Mouse (Mus musculus) ES-E14 (cell line): ENCODE data around the gene Cd109. TPM values are rescaled to one million over a fixed set of nuclear protein-coding genes. Genes with fewer than 3 reads are reported as not detected.

Experiments
- DNase-seq: peaks from one replicate; pipeline ENCODE4 v3.0.0-alpha.2; 2013; ENCODE audit warnings: low read depth, low spot score
- H3K27ac ChIP-seq: 2 replicates; pipeline ENCODE4 v1.5.1; 2012; ENCODE audit warnings: low read depth, mild to moderate bottlenecking, low read length, moderate library complexity, mixed read lengths; ENCODE audit not compliant: poor library complexity, insufficient read depth, severe bottlenecking
- H3K36me3 ChIP-seq: 2 replicates; pipeline ENCODE4 v1.6.1; 2012; ENCODE audit warnings: mild to moderate bottlenecking, low read length, moderate library complexity, mixed read lengths; ENCODE audit not compliant: control insufficient read depth, poor library complexity, insufficient read depth, severe bottlenecking
- H3K4me1 ChIP-seq, 2 experiments: fragments of 150-350 bp in 1 of 2; sonication (generic) in 1 of 2; 2 replicates each; pipeline ENCODE4 v1.6.1; 2012; ENCODE audit warnings: low read length in 2 of 2, mild to moderate bottlenecking in 1 of 2, mixed read lengths in 1 of 2; ENCODE audit not compliant: control insufficient read depth in 2 of 2, insufficient read depth in 2 of 2, poor library complexity in 1 of 2
- H3K4me3 ChIP-seq, 2 experiments: fragments of 150-350 bp in 1 of 2; sonication (generic) in 1 of 2; 2 replicates each; pipeline ENCODE4 v1.5.1; 2012; ENCODE audit warnings: low read length in 2 of 2, low read depth in 1 of 2, mild to moderate bottlenecking in 1 of 2, mixed read lengths in 1 of 2; ENCODE audit not compliant: insufficient read depth in 1 of 2, poor library complexity in 1 of 2, severe bottlenecking in 1 of 2
- H3K9ac ChIP-seq: 2 replicates; pipeline ENCODE4 v1.6.1; 2012; ENCODE audit warnings: low read depth, mild to moderate bottlenecking, low read length, mixed read lengths; ENCODE audit not compliant: poor library complexity, insufficient read depth, severe bottlenecking
- H3K9me3 ChIP-seq: fragments of 150-350 bp; sonication (generic); 2 replicates; pipeline ENCODE4 v1.6.1; 2012; ENCODE audit warnings: low read depth, mild to moderate bottlenecking, low read length; ENCODE audit not compliant: control insufficient read depth, insufficient read depth
- CHD2 ChIP-seq: IDR thresholded peaks from 2 replicates; pipeline ENCODE4 v1.6.1; 2014; ENCODE audit warnings: mild to moderate bottlenecking, low read depth, low read length, inconsistent platforms
- HCFC1 ChIP-seq: IDR thresholded peaks from 2 replicates; pipeline ENCODE4 v1.6.1; 2012; ENCODE audit warnings: low read length, inconsistent platforms, borderline replicate concordance; ENCODE audit not compliant: insufficient read depth
- MAFK ChIP-seq: IDR thresholded peaks from 2 replicates; pipeline ENCODE4 v1.6.1; 2014; ENCODE audit warnings: mild to moderate bottlenecking, low read depth, low read length, inconsistent platforms; ENCODE audit not compliant: insufficient read depth
- ZC3H11A ChIP-seq: IDR thresholded peaks from 2 replicates; pipeline ENCODE4 v1.6.1; 2012; ENCODE audit warnings: low read depth, mild to moderate bottlenecking, inconsistent platforms, low read length, borderline replicate concordance
- ZNF384 ChIP-seq: IDR thresholded peaks from 2 replicates; pipeline ENCODE4 v1.6.1; 2012; ENCODE audit warnings: low read depth, low read length, inconsistent platforms
- in situ Hi-C, 2 experiments: fragments of 600-800 bp; cut with MboI; formaldehyde crosslinking; loops; one replicate each; pipeline ENCODE4 v1.15.1; 2025; ENCODE audit warnings: low sequenced_read_pairs in 2 of 2, inconsistent platforms in 1 of 2; ENCODE audit not compliant: unreplicated experiment in 2 of 2
- total RNA-seq: library from RNA; depleted of rRNA; stranded (reverse); fragments of 300-350 nt; gene quantifications from 2 replicates; pipeline ENCODE4 v1.2.3, GENCODE M21; 2012; rRNA removed

Cd109 gene
- total RNA-seq, 1 experiment = 7.3 TPM

DNA sequence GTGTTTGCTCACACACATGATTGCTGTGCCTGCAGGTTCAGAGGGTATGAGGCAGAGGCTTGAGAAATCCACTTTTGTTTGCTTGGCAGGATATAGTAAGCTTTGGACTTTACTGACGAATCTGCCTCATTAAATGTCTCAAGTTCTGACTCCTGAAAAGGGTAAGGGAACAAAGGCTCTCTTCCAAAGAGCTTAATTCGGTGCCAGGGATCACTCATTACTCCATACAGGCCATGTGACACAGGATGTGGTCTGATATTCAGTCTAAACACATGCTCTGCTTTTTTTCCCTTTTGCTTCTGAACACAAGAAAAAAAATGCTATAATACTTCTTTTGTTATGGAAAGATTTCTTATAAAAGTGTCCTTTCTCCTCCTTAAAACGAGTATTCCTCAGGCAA is 126.7 kb downstream of the Cd109 start:
- in situ Hi-C loops = no loop called here
- Histone ChIP-seq H3K9me3 (no peaks in the 10 kb centered on the region), H3K27ac (no peak overlapping the region), H3K36me3 (no peaks in the 10 kb centered on the region), H3K4me1 (no peaks in the 10 kb centered on the region), H3K4me3 (no peak overlapping the region), H3K9ac (no peak overlapping the region)
- no peak for DNase-seq
- no peak for TF ChIP-seq MAFK
- TF ChIP-seq ZNF384 = no peak
- TF ChIP-seq CHD2 = no peak
- no peak for TF ChIP-seq HCFC1
- no peak for TF ChIP-seq ZC3H11A

DNA sequence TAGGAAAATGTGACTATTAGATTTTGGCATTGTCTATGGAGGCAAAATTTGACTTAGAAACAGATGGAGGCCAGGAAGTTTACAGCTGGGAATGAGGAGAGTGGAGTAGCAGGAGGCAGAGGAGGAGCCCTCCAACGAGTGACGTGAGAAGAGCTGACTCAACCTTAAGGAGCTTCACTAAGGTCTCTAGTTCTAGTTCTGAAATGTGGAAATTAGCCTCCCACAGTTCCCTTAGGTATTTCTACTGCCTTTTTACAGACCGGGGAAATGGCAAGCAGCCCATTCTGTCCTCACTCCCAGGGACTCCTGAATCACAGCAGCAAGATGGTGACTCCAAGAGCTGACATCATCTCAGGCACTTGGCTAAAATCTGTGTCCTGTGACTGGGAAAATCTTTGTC is 134.9 kb downstream of the Cd109 start:
- DNase-seq = no peak
- Histone ChIP-seq H3K4me1 (no peaks in the 10 kb centered on the region), H3K27ac (no peak overlapping the region), H3K4me3 (no peak overlapping the region), H3K9ac (no peak overlapping the region), H3K36me3 (no peaks in the 10 kb centered on the region), H3K9me3 (no peaks in the 10 kb centered on the region)
- TF ChIP-seq HCFC1 (no peak), CHD2 (no peak), ZC3H11A (no peak), MAFK (no peak), ZNF384 (no peak)
- in situ Hi-C loops = loop anchor here in 1 of 2 experiments (25.0 kb wide), 1 partner anchor 987 kb away; no protein-coding TSS in a partner anchor

Other genes with a start within 250 kb of the Cd109 start
- 2,580 and 3,190 TPM in 2 replicates for gene Dppa5a, start 247.4 kb upstream of the Cd109 start, total RNA-seq
- 31.2 and 35.3 TPM in 2 replicates for gene Ooep, start 236.8 kb upstream of the Cd109 start, total RNA-seq
- gene Ddx43, start 219.8 kb upstream of the Cd109 start, total RNA-seq = 4.3 and 5.0 TPM in 2 replicates
- 0.90 and 1.7 TPM in 2 replicates for gene Cgas, start 172.3 kb upstream of the Cd109 start, total RNA-seq
- gene Mto1, start 167.3 kb upstream of the Cd109 start, total RNA-seq = 31.3 and 44.8 TPM in 2 replicates
- 0.45 and 1.6 TPM in 2 replicates for gene Gm17324, start 166.8 kb upstream of the Cd109 start, total RNA-seq
- gene Eef1a1, start 126.4 kb upstream of the Cd109 start, total RNA-seq = 10,022 and 10,869 TPM in 2 replicates
- gene Slc17a5, start 27.5 kb upstream of the Cd109 start, total RNA-seq = 7.6 and 10.0 TPM in 2 replicates